Mouse (Mus musculus) thymus, postnatal 14 days (tissue): ENCODE results near the gene Olfr568.
A peak's percentile ranks its signal among the peaks of the same experiment; 100 is the strongest.

Experiments used
- DNase-seq: peaks from one replicate; pipeline ENCODE4 v3.0.0; 2021

Olfr568 gene

DNA sequence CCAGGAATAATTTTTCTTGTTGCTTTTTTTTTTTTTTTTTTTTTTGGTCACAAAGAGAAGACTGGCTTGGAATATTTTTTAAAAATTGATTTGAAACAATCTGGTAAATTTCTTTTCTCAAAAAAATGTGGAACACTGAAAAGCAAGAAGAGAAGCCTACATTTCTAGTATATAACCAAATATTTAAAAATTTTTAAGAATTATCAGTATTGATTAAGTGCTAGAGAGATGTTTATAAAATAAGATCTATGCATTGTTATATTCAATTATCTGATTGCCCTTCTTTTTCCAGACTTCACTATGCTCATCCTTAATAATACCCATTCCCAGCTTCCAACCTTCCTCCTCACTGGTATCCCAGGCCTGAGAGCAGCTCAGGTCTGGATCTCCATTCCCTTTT lies at the start of gene Olfr568:
Olfr568 (plus strand) TSS at position 301 of the 400 bp plus-strand sequence.
- DNase-seq: no peak

DNA sequence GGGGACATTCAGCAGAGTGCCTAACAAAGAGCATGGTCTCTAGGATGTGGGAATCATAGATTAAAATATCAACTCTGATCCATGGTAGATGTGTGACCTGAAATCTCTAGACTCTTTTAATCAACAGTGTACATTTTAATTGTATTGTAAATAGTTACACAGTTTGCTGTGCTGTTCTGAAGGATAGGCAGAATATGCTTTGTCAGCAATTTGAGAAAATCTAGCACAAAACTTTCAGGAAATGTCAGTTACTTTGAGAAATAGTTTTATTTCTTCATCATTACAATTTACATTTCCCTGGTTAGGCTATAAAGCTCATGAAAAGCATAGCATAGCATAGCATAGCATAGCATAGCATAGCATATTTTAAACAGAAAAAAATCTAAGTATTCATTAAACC lies 21.1 kb upstream of the Olfr568 start:
- DNase-seq: no peak

DNA sequence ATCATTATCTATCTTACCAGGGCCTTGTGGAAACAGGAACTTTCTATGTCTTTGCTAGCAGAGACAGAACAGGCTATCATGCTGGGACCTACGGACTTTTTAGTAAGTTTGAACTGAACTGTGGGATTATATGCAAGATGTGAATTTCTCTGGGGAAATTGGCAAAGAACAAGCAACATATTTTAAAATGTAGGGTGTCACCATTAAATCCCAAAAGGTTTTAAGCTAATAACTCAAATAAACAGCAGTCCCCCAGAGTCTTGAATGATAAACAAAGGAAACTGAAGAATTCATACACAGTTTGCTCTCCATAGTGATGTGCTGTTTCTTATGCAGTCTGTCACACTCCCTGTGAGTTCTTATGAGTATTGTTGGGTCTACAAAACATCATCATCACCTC lies 18.3 kb upstream of the Olfr568 start, which contains the start of gene Olfr566:
Olfr566 (minus strand) TSS at position 101 of the 400 bp plus-strand sequence.
- no peak for DNase-seq

- no peak for DNase-seq
Observed at GRCm38 (mm10) chr7:102890782-102891181, 13.9 kb downstream of the Olfr568 start, which contains the start of gene Olfr569. TSS of gene Olfr569 (minus strand) at chr7:102890882.

DNA sequence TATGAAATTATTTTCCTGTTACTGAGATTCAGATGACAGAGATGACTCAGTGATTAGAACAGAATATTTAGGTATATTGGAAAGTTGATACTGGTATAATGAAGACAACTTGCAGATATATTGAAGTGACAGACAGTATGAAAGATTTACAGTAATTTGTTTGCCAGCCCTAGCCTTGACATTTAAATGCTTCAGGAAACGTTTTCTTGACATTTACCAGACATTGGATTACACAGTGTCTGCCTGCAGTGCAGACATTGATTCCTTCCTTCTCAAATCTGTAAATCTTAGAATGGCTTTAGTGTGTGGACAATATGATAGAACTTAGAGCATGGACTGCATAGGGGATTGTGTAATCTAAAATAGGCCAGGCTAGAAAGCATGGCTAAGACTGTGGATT lies 38.3 kb downstream of the Olfr568 start:
- no peak for DNase-seq

GRCm38 (mm10) chr7:102916405-102916804 lies 39.5 kb downstream of the Olfr568 start:
- no peak for DNase-seq

- DNase-seq: no peak
Observed at GRCm38 (mm10) chr7:102917032-102917875, 40.3 kb downstream of the Olfr568 start, which contains the start of gene Olfr571. TSS of gene Olfr571 (minus strand) at chr7:102917536.

GRCm38 (mm10) chr7:102919632-102920031 lies 42.7 kb downstream of the Olfr568 start:
- peak; percentile 27 for DNase-seq

DNA sequence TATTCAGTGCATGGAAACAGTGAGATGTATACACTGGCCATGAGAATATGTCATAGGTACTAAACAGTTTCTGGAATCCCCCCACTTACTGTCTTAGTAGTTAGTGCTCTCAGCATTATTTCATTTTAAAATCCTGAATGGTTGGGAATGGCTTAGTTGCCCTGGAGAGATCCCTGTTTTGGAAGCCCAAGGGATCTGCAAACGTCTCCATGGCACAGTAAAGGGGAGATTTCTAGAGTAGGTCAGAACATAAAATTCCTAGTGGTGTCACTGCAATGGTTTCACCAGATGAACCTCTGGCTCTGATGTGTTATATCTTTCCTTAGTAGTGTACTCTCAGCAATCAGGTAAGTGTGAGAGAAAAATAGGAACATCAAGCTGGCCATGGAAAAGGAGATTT lies 47.2 kb downstream of the Olfr568 start, which contains the start of gene Olfr572:
Olfr572 (plus strand) TSS at position 301 of the 400 bp plus-strand sequence.
- no peak for DNase-seq

- DNase-seq: no peak
Observed at GRCm38 (mm10) chr7:102927105-102927504, 50.2 kb downstream of the Olfr568 start.
